Mouse (Mus musculus) liver, embryonic 14 days (tissue): ENCODE results near the gene Vmn1r184. TPM values are rescaled to one million over a fixed set of nuclear protein-coding genes. Genes with fewer than 3 reads are reported as not detected.

Experiments
- polyA plus RNA-seq: library from polyadenylated mRNA; depleted of rRNA; stranded (reverse); fragments of >200 nt; gene quantifications from 2 replicates; pipeline ENCODE4 v1.2.3, GENCODE M21; 2012; rRNA removed

Vmn1r184 gene
- not detected in 2 replicates for polyA plus RNA-seq

DNA sequence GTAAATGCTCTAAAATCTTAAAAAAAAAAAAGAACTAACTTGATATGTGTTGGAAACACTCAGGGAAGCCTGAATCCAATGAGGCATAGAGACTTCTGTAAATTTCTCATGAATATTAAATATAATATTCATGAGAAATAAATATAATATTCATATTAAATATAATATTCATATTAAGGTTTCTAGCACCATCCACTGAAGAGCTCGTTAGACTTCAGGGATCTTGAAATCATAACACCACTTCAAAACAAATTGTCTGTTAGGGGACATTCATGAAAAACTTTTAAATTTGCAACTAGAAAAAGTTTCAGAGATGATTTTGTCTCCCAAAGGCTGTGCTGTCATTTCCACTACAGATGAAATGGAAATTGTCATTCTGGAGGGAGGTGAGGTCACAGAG is at the start of gene Vmn1r184:
Gene Vmn1r184 (plus strand): TSS at position 301 of the 400 bp plus-strand sequence.

GRCm38 (mm10) chr7:26306926-26307325 is 46.8 kb downstream of the Vmn1r184 start, which contains the start of gene Cyp2a4:
TSS of gene Cyp2a4 (plus strand) at chr7:26307169.

Other genes starting within 250 kb of the Vmn1r184 start
- gene Cyp2b13, start 198.8 kb upstream of the Vmn1r184 start, polyA plus RNA-seq: 0.11 and 0.15 TPM in 2 replicates
- gene Cyp2b9, start 86.9 kb upstream of the Vmn1r184 start, polyA plus RNA-seq: 0.09 and 0.10 TPM in 2 replicates
- gene Cyp2a4, start 46.8 kb downstream of the Vmn1r184 start, polyA plus RNA-seq: 0.05 and 0.08 TPM in 2 replicates
- not detected in 2 replicates for gene Nlrp9c, start 143.4 kb downstream of the Vmn1r184 start, polyA plus RNA-seq
- gene Nlrp4a, start 174.8 kb downstream of the Vmn1r184 start, polyA plus RNA-seq: not detected in 2 replicates